Mouse (Mus musculus) T-helper 17 cell (primary cell): ENCODE data around the gene Tpr.

Source experiments
- in situ Hi-C, 2 experiments: fragments of 300-600 bp; cut with MboI, MseI; formaldehyde crosslinking; loops; 1 replicate in 1 of 2; 2 replicates in 1 of 2; pipeline ENCODE4 v1.15.1; 2025; ENCODE audit warnings: high pct_unique_total_duplicates in 2 of 2

Gene Tpr

GRCm38 (mm10) chr1:150459599-150459998 is 67.0 kb downstream of the Tpr start:
- in situ Hi-C loops: no loop called here

- in situ Hi-C loops: no loop called here
Observed at GRCm38 (mm10) chr1:150460595-150460994, 68.0 kb downstream of the Tpr start.

- in situ Hi-C loops: no loop called here
Observed at GRCm38 (mm10) chr1:150463068-150463467, 70.4 kb downstream of the Tpr start.

GRCm38 (mm10) chr1:150463691-150464090 is 71.1 kb downstream of the Tpr start:
- in situ Hi-C loops: no loop called here

GRCm38 (mm10) chr1:150465364-150465763 is 72.7 kb downstream of the Tpr start:
- in situ Hi-C loops: no loop called here

GRCm38 (mm10) chr1:150466132-150466531 is 73.5 kb downstream of the Tpr start, which contains the start of gene Prg4:
Prg4 (minus strand) TSS chr1:150466165.
- in situ Hi-C loops: no loop called here

- in situ Hi-C loops: loop anchor here in 1 of 2 experiments (10.0 kb wide), 1 partner anchor 1085 kb away; no protein-coding TSS in a partner anchor
Observed at GRCm38 (mm10) chr1:150469992-150470391, 77.4 kb downstream of the Tpr start.

GRCm38 (mm10) chr1:150472525-150472924 is 79.9 kb downstream of the Tpr start:
- in situ Hi-C loops: loop anchor here in 1 of 2 experiments (10.0 kb wide), 1 partner anchor 1082 kb away; no protein-coding TSS in a partner anchor

GRCm38 (mm10) chr1:150480674-150481073 is 88.0 kb downstream of the Tpr start:
- in situ Hi-C loops: no loop called here

- in situ Hi-C loops: no loop called here
Observed at GRCm38 (mm10) chr1:150489148-150489547, 96.5 kb downstream of the Tpr start.

- in situ Hi-C loops: no loop called here
Observed at GRCm38 (mm10) chr1:150496626-150497302, 104.1 kb downstream of the Tpr start.

GRCm38 (mm10) chr1:150497690-150498089 is 105.1 kb downstream of the Tpr start:
- in situ Hi-C loops: no loop called here

- in situ Hi-C loops: no loop called here
Observed at GRCm38 (mm10) chr1:150498177-150498576, 105.5 kb downstream of the Tpr start.
